Mouse (Mus musculus): Measurements from ENCODE around the gene Meis1.

Meis1 gene

DNA sequence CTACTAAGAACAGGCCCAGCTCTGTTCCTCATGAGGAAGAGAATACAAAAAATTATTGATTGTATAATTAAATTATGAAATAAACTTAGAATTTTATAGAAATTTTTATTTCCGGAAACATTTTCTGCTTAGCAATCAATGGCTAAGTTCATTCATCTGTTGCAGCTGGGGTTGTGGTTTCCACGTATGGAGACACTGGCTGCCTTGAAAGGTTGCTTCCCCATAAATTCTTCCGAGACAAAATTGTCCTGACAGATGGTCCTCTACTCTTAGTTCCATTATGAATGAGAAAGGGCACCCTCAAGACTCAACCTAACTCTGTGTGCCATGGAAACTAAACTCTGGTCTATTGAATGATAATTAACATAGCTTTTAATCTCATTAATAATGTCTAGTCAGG is 111.9 kb downstream of the Meis1 start:
- in situ Hi-C loops (cut with MboI, MseI), result no loop called here

DNA sequence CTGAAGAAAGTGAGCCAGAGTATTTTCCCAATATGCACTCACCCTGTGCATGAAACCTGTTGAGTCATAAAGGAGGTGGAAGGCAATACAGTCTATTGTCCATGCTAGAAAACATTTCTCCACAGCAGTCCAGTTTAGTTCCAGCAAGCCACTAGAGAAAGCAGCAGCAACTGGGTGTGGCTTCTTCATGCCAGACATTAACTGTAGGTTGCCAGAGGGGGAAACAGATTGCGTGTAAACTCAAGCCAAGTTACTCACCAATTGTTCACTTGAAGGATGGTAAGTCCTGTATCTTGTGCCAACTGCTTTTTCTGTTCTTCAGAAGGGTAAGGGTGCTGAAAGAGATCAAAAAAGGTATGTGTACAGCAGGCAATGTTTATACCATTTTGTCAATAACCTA is 113.4 kb downstream of the Meis1 start:
- in situ Hi-C loops (cut with MboI, MseI), result no loop called here

DNA sequence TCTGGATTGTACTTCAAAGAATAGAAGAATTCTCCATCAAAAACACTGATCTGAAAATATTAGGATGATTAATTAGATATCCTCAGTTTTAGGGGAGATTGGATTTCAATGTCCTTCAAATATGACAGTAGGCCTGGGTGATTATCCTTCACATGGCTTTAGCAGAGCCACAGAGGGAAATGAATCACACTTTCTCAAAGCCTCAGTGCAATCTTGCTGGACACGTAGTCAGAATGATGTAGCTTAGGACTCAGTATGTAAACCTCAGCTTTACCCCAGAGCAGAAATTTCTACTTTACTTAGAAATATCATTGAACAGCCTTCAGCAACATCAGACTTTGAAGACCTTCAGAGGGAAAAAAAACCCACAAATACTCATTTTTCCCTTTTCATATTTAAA is 113.9 kb downstream of the Meis1 start:
- in situ Hi-C loops (cut with MboI, MseI), result no loop called here

DNA sequence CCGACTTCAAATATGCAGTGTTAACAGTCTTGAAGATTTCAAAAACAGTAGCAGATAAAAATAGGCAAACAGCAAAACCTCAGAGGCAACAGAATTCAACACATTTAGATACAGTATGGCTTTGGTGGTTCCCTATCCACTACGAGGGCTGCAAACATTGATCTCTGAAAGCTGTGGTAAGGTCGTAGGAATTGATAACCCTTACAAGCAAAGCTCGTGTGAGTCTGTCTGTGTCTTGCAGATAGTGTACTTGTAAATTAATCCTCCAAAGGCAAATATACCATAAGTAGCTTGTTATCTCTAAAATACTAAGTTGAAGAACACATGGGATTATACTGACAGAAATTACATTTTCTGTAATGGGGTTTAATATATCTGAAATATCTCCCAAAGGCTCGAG is 114.5 kb downstream of the Meis1 start:
- in situ Hi-C loops (cut with MboI, MseI), result no loop called here

- in situ Hi-C loops (cut with MboI, MseI), result no loop called here
Measured at GRCm38 (mm10) chr11:18900489-18900888, 118.3 kb downstream of the Meis1 start.

DNA sequence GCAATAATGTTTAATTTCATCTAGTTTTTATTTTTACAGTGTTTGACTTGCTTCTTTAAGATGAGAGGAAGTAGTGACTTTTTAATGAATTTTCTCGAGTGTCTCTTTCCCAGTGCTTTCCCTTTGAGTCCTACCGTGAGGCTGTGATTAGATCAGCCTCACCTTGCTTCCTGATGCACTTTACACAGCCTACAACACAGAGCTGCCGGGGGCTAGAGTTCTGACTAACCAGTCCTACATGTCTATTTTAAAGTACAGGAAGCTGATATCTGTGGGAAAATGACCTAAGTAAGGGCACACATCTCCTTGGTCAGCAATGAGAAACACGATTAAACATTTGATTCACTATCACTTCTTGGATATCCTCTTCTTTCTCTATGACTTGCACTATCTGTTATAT is 119.9 kb downstream of the Meis1 start:
- in situ Hi-C loops (cut with MboI, MseI), result no loop called here

DNA sequence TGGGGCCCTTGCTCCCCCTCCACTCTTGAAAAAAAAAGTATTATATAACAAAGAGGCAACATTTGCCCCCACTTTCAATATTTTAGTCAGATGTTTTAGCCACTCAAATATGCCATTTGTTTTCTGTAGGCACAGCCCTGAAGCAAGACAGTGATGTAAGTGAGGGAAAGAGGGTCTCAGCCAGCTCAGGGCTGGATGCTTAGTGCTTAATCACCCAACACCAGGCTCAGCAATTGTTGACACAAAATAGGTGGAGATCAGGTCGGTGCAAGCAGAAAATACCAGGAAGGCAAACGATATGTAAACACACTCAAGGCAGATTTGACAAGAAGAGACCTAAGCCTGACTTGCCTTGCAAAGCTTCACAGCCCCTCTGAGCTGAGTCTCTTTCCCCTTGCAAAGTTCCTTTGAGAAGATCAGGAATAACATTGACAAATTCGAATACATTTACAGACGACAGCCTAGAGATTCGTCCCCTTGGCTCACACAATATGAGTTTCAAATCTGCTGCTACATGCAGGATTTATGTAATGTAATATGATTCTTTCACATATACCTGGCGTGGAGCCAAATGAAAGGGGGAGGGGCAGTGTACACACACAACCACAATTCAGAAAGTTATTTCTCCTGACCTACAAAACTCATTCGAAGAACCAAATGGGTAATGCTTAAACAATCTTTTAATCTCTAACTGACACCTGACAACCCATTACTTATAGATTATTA is 120.7 kb downstream of the Meis1 start:
- in situ Hi-C loops (cut with MboI, MseI), result no loop called here

- in situ Hi-C loops (cut with MboI, MseI), result no loop called here
Measured at GRCm38 (mm10) chr11:18897250-18897649, 121.5 kb downstream of the Meis1 start.

GRCm38 (mm10) chr11:18892470-18892869 is 126.3 kb downstream of the Meis1 start:
- in situ Hi-C loops (cut with MboI, MseI), result no loop called here

DNA sequence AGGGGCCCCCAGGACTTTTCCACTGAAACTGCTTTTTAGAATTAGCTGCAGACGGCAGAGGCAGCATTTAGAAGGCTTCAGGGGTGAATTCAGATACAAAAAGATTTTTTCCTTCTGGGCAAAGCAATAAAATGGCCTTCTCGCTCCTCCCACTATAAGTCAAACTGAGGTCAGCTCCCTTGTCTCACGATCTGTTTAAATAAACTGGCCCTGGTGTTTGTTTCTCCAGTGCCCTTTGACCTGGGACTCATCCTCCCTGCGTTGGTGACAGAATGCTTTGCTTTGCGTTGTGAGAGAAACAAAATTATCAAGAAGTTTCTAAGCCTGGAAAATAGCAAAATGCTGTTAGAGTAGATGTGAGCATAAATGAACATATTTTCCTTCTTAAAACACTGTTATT is 129.6 kb downstream of the Meis1 start:
- in situ Hi-C loops (cut with MboI, MseI), result no loop called here

- in situ Hi-C loops (cut with MboI, MseI), result no loop called here
Measured at GRCm38 (mm10) chr11:18888651-18889050, 130.1 kb downstream of the Meis1 start.

DNA sequence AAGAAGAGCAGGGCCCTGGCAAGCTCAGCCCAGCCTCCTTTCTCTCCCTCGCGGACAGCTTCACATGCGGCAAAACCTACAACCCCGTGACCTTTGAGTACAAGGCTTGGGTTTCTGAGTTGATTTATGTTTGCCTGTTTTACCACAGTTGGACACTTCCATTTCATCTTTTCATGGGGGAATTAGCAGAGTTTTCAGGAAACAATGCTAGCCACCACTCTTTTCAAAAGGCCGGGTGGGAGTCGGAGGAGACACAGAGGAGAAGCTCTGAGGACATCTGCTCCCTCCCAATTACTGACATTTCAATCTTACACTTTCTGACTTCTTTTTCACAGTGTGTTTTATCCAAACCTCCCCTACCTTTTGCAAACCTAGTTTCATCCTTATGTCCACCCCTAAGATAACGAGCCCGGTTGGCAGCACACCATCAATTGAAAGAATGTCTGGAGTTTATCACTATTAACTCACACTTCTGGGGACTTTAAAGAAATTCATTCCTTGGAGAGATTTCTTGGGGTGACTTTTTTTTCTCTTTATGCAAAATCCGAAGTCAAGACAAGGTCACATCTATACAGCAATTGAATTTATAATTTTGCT is 133.0 kb downstream of the Meis1 start:
- in situ Hi-C loops (cut with MboI, MseI), result no loop called here

DNA sequence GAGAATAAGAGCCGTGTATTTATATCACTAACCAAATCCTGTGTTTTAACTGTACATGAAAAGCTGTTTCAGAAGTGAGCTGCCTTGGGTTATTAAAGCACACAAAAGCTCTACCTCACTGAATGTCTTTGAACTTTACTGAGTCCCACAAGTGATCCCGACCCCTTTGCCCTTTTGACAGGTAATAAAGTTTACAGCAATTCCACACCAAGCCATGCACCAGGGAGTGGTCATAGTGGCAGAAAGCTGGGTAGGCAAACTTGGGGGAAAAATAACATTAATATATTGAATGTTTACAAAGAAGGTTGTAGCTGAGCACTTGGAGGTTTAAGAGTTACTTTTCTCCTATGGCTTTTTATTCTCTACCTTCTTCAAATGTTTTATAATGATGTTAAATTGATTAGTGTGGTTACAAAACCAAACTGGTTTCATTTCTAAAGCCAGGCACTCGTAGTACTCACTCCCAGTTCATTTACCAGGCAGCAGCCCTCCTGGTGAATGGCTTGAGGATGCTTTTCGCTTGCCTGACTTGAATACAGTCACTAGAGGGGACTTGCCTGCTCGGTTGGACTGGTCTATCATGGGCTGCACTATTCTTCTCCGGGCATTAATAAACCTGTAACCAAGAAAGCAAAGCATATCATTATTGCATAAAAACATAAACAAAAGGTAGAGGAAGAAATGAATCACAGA is 133.6 kb downstream of the Meis1 start:
- in situ Hi-C loops (cut with MboI, MseI), result no loop called here

DNA sequence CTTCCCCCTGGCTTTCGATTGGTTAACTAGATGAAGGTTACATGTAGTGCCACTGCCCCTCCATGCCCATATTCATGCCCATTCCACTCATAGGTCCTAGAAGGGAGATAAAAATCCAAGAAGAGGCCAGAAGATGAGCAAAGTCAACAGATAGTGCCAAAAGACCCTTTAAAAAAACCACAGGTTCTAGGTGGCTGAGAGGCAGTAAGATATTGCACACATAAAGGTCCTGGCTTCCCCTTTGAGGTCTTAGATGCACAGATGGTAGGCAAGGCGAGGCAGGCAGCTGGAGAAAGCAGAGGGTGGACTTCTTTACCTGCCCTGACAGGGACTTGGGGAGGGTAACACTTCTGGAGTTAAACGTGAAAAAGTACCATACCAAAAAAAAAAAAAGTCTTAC is 134.8 kb downstream of the Meis1 start:
- in situ Hi-C loops (cut with MboI, MseI), result no loop called here

DNA sequence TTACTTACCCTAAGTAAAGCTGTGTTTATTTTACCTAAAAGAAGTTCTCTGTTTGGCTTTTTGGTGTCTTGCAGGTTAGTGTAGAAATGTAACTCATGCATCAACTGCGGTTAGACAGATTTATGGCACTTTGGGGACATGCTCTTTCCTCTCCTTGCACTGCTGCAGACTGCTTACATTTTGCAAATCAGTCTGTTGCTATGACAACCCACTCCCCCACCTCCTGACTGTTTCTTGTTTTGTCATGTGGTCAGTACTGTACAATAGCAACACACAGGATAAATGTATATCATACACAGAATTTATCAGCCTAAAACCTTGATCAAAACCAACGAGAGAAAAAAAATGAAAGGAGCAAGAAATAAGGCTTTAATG is 135.3 kb downstream of the Meis1 start:
- in situ Hi-C loops (cut with MboI, MseI), result no loop called here

DNA sequence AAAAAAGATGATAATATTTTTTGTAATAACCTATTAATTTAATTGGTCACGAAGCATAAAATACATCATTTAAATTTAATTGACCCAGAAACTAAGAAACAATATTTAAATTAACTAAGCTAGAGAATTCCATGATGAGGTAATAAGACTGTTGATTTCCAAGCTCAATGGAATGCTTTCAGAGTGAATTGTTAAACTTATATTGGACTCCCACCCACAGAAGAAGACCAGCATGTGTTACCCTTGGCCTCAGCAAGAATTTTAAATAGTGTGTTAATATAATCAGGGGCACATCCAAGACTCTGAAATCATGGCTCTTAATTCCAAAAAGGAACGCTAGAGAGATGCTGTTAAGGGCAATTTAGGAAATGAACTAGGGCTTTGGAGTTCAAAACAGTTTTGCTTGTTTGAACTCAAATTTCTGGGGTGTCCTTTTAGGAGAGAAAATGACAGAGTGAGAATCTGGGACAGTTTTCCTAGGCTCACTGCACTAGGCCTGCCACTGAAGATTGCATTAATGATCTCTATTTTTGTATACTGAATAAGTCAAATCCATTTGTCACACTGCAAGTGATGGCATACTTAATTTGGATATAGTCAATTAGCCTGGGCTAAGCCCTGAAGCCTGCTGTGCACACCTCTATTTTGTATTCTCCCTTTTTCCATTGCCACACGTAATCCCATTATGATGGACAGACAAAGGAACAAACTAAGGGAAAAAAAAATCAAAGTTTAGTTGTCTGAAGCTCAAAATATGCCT is 135.9 kb downstream of the Meis1 start:
- in situ Hi-C loops (cut with MboI, MseI), result no loop called here

DNA sequence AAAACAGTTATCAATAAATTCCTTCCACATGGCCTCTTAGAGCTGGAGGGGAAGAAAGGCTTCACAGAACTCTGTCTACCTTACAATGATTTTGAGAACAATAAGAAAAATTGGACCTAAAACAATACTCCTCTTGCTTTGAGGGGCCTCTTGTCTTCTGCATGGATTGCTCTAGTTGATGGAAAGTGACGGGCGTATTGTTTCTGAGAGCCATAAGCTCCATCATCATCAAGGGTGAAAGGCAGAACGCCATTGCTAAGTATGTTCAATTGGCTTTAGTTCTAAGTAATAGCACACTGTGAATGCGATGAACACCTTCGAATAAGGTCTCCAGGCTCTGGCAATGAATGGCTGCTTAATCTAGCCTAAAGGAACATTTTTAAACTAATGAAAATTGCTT is 136.5 kb downstream of the Meis1 start:
- in situ Hi-C loops (cut with MboI, MseI), result no loop called here

DNA sequence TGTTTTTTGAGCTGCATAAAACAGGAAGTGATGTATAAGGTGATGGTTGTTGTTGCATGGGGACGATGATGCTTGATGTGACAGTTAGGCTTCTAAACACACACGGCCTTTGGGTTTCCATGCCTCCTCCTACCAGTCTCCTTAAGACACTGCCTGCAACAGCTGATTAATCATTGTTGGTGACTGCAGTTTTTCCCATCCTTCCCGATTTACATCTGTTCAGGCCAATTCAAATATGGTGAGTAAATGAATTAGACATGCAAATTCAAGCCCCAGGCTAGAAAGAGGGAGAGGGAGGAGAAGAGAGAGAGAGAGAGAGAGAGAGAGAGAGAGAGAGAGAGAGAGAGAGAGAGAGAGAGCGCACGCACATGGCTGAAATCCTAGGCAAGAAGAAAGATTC is 138.0 kb downstream of the Meis1 start:
- in situ Hi-C loops (cut with MboI, MseI), result no loop called here

GRCm38 (mm10) chr11:18879456-18879818 is 139.3 kb downstream of the Meis1 start:
- in situ Hi-C loops (cut with MboI, MseI), result no loop called here

GRCm38 (mm10) chr11:18878748-18879455 is 139.9 kb downstream of the Meis1 start:
- in situ Hi-C loops (cut with MboI, MseI), result no loop called here

- in situ Hi-C loops (cut with MboI, MseI), result no loop called here
Measured at GRCm38 (mm10) chr11:18878016-18878415, 140.8 kb downstream of the Meis1 start.

DNA sequence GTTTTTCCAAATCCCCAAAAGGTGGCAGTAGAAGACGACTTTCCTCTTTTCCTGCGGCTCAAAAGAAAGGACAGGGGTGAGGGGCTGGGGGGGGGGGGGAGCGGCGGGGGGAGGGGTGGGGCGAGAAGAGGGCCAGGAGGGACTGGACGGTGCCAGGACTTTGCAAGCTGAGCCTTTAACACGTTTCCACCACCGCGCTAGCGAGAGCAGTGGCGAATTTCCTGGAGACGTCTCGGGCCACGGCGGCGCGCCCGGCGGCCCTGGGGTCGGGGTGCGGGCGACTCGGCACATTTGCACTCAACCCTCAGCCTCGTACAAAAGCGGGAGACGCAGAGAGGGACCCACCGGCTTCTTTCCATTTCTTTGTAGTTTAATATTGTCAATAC is 141.2 kb downstream of the Meis1 start:
- in situ Hi-C loops (cut with MboI, MseI), result no loop called here
